Mouse (Mus musculus): ENCODE data around the gene Cep295. TPM values are rescaled to one million over a fixed set of nuclear protein-coding genes. Genes with fewer than 3 reads are reported as not detected.
"Not testable (repeated sequence)": the region's sequence is repeated elsewhere in the genome, so short reads cannot be mapped to it uniquely, and the experiment has no call there.

Gene Cep295
- polyA plus RNA-seq, 1 experiment from 2014 or later = 16.9 TPM

- Histone ChIP-seq H3K4me1 (replicated peaks) (no peaks in the 10 kb centered on the region), H3K9me3 (no peaks in the 10 kb centered on the region), H3K4me3 (no peak overlapping the region), H3K27me3 (ENCODE audit: insufficient read depth, poor library complexity, severe bottlenecking) (no peaks in the 10 kb centered on the region), H3K27ac (no peak overlapping the region), H3K36me3 (peaks cover 99% of the 10 kb centered on the region)
- DNase-seq (ENCODE audit: low spot score) = no peak
- 74% methylated on average over 5 of the region's 5 CpGs for WGBS
Observed at GRCm38 (mm10) chr9:15317223-15318169, 40.1 kb downstream of the Cep295 start.

GRCm38 (mm10) chr9:15316296-15316695 is 41.3 kb downstream of the Cep295 start:
- peaks cover 99% of the 10 kb centered on the region for H3K36me3 ChIP-seq

GRCm38 (mm10) chr9:15314619-15315018 is 43.0 kb downstream of the Cep295 start:
- 96% methylated on average over 1 of the region's 1 CpGs for WGBS
- Histone ChIP-seq H3K4me3 (no peak overlapping the region), H3K9me3 (no peaks in the 10 kb centered on the region), H3K4me1 (replicated peaks) (no peaks in the 10 kb centered on the region), H3K27me3 (ENCODE audit: insufficient read depth, poor library complexity, severe bottlenecking) (no peaks in the 10 kb centered on the region), H3K36me3 (peaks cover 99% of the 10 kb centered on the region), H3K27ac (no peak overlapping the region)
- DNase-seq (ENCODE audit: low spot score) = no peak

More at GRCm38 (mm10) chr9:15316296-15316695, 41.3 kb downstream of the Cep295 start:
- H3K4me3 ChIP-seq; H3K4me1 ChIP-seq (replicated peaks); H3K9me3 ChIP-seq; H3K27me3 ChIP-seq (ENCODE audit: insufficient read depth, poor library complexity, severe bottlenecking); H3K27ac ChIP-seq; DNase-seq (ENCODE audit: low spot score): not testable (repeated sequence)
- WGBS = 98% methylated on average over 2 of the region's 2 CpGs

- DNase-seq (ENCODE audit: low spot score) = no peak
- Histone ChIP-seq H3K27me3 (ENCODE audit: insufficient read depth, poor library complexity, severe bottlenecking) (no peaks in the 10 kb centered on the region), H3K36me3 (peaks cover 99% of the 10 kb centered on the region), H3K9me3 (no peaks in the 10 kb centered on the region), H3K4me1 (replicated peaks) (peaks cover 9% of the 10 kb centered on the region), H3K27ac (no peak overlapping the region), H3K4me3 (no peak overlapping the region)
- whole genome bisulfite sequencing = 94% methylated on average over 5 of the region's 5 CpGs
Observed at GRCm38 (mm10) chr9:15313633-15314032, 44.0 kb downstream of the Cep295 start.

GRCm38 (mm10) chr9:15312054-15312735 is 45.4 kb downstream of the Cep295 start:
- DNase-seq (ENCODE audit: low spot score) = no peak
- Histone ChIP-seq H3K27me3 (ENCODE audit: insufficient read depth, poor library complexity, severe bottlenecking) (no peaks in the 10 kb centered on the region), H3K4me3 (no peak overlapping the region), H3K4me1 (replicated peaks) (peaks cover 24% of the 10 kb centered on the region), H3K27ac (no peak overlapping the region), H3K36me3 (peaks cover 99% of the 10 kb centered on the region), H3K9me3 (no peaks in the 10 kb centered on the region)
- 95% methylated on average over 2 of the region's 2 CpGs for WGBS

- no peaks in the 10 kb centered on the region for H3K9me3 ChIP-seq
- H3K4me1 ChIP-seq (replicated peaks) = peaks cover 32% of the 10 kb centered on the region
- H3K4me3 ChIP-seq = no peak overlapping the region
- 92% methylated on average over 1 of the region's 1 CpGs for WGBS
- H3K27me3 ChIP-seq (ENCODE audit: insufficient read depth, poor library complexity, severe bottlenecking) = no peaks in the 10 kb centered on the region
- H3K27ac ChIP-seq = no peak overlapping the region
- no peak for DNase-seq (ENCODE audit: low spot score)
- peaks cover 81% of the 10 kb centered on the region for H3K36me3 ChIP-seq
Observed at GRCm38 (mm10) chr9:15310179-15310578, 47.4 kb downstream of the Cep295 start.

GRCm38 (mm10) chr9:15309425-15309824 is 48.2 kb downstream of the Cep295 start:
- no peak for DNase-seq (ENCODE audit: low spot score)
- WGBS = 83% methylated on average over 4 of the region's 4 CpGs
- H3K4me3 ChIP-seq = peak overlapping the region; percentile 30
- H3K36me3 ChIP-seq = peaks cover 73% of the 10 kb centered on the region
- no peaks in the 10 kb centered on the region for H3K9me3 ChIP-seq
- peaks cover 32% of the 10 kb centered on the region for H3K4me1 ChIP-seq (replicated peaks)
- no peak overlapping the region for H3K27ac ChIP-seq
- no peaks in the 10 kb centered on the region for H3K27me3 ChIP-seq (ENCODE audit: insufficient read depth, poor library complexity, severe bottlenecking)

GRCm38 (mm10) chr9:15308254-15308653 is 49.3 kb downstream of the Cep295 start:
- Histone ChIP-seq H3K4me3 (peak overlapping the region; percentile 88), H3K36me3 (peaks cover 61% of the 10 kb centered on the region), H3K27ac (no peak overlapping the region), H3K27me3 (ENCODE audit: insufficient read depth, poor library complexity, severe bottlenecking) (no peaks in the 10 kb centered on the region), H3K4me1 (replicated peaks) (peaks cover 32% of the 10 kb centered on the region), H3K9me3 (no peaks in the 10 kb centered on the region)
- no peak for DNase-seq (ENCODE audit: low spot score)
- WGBS = 65% methylated on average over 2 of the region's 2 CpGs

GRCm38 (mm10) chr9:15307257-15307656 is 50.3 kb downstream of the Cep295 start:
- peaks cover 32% of the 10 kb centered on the region for H3K4me1 ChIP-seq (replicated peaks)
- peaks cover 52% of the 10 kb centered on the region for H3K36me3 ChIP-seq
- H3K4me3 ChIP-seq = peak overlapping the region; percentile 88
- H3K27me3 ChIP-seq (ENCODE audit: insufficient read depth, poor library complexity, severe bottlenecking) = no peaks in the 10 kb centered on the region
- no peaks in the 10 kb centered on the region for H3K9me3 ChIP-seq
- peak overlapping the region; percentile 98 for H3K27ac ChIP-seq
- 9% methylated on average over 6 of the region's 6 CpGs for WGBS
- DNase-seq (ENCODE audit: low spot score) = peak; percentile 10

GRCm38 (mm10) chr9:15306398-15307119 is 51.0 kb downstream of the Cep295 start, which contains the start of gene 4931406C07Rik:
Gene 4931406C07Rik (minus strand): TSS chr9:15306448.
- peak within 1 kb of the TSS; percentile 98 for H3K27ac ChIP-seq
- WGBS = under 1% methylated on average over 35 of the region's 35 CpGs
- no peak for DNase-seq (ENCODE audit: low spot score)
- peak within 1 kb of the TSS; percentile 88 for H3K4me3 ChIP-seq
- H3K27me3 ChIP-seq (ENCODE audit: insufficient read depth, poor library complexity, severe bottlenecking) = no peaks in the 10 kb centered on the region
- H3K36me3 ChIP-seq = peaks cover 45% of the 10 kb centered on the region
- H3K4me1 ChIP-seq (replicated peaks) = peaks cover 32% of the 10 kb centered on the region
- no peaks in the 10 kb centered on the region for H3K9me3 ChIP-seq

- H3K27ac ChIP-seq = peak within 1 kb of the TSS; percentile 98
- no peaks in the 10 kb centered on the region for H3K27me3 ChIP-seq (ENCODE audit: insufficient read depth, poor library complexity, severe bottlenecking)
- H3K9me3 ChIP-seq = no peaks in the 10 kb centered on the region
- 13% methylated on average over 45 of the region's 45 CpGs for whole genome bisulfite sequencing
- peaks cover 32% of the 10 kb centered on the region for H3K4me1 ChIP-seq (replicated peaks)
- peak; percentile 95 for DNase-seq (ENCODE audit: low spot score)
- H3K36me3 ChIP-seq = peaks cover 36% of the 10 kb centered on the region
- peak within 1 kb of the TSS; percentile 88 for H3K4me3 ChIP-seq
Observed at GRCm38 (mm10) chr9:15305503-15306397, 51.8 kb downstream of the Cep295 start, which contains the start of gene Taf1d. Gene Taf1d (plus strand): TSS chr9:15306214.

- Histone ChIP-seq H3K9me3 (no peaks in the 10 kb centered on the region), H3K4me1 (replicated peaks) (peaks cover 15% of the 10 kb centered on the region), H3K27me3 (ENCODE audit: insufficient read depth, poor library complexity, severe bottlenecking) (no peaks in the 10 kb centered on the region), H3K4me3 (no peak overlapping the region), H3K27ac (no peak overlapping the region), H3K36me3 (peaks cover 8% of the 10 kb centered on the region)
- WGBS = 68% methylated on average over 2 of the region's 2 CpGs
- no peak for DNase-seq (ENCODE audit: low spot score)
Observed at GRCm38 (mm10) chr9:15302881-15303280, 54.7 kb downstream of the Cep295 start.
